Mouse (Mus musculus) CD4-positive, CD25-positive, alpha-beta regulatory T cell, adult 4 months (primary cell): ENCODE measurements around the gene Ivd. TPM values are rescaled to one million over a fixed set of nuclear protein-coding genes. Genes with fewer than 3 reads are reported as not detected.

Experiments
- ATAC-seq: one replicate; pipeline ENCODE4 v1.8.0; 2017
- polyA plus RNA-seq, 2 experiments: library from polyadenylated mRNA; unstranded; fragments of 100-300 nt; shearing (Covaris generic); gene quantifications; one replicate each; pipeline ENCODE4 v1.2.1; 2017

Gene Ivd
- polyA plus RNA-seq, 2 experiments from 2014 or later, result 45.7 to 58.8 TPM

- ATAC-seq, result no peak
Measured at GRCm38 (mm10) chr2:118910605-118911278, 49.0 kb downstream of the Ivd start.

GRCm38 (mm10) chr2:118912706-118913105, 51.0 kb downstream of the Ivd start:
- ATAC-seq, result no peak

GRCm38 (mm10) chr2:118913551-118914276, 52.0 kb downstream of the Ivd start:
- no peak for ATAC-seq

GRCm38 (mm10) chr2:118914685-118915084, 52.9 kb downstream of the Ivd start:
- no peak for ATAC-seq

- no peak for ATAC-seq
Measured at GRCm38 (mm10) chr2:118916436-118916835, 54.7 kb downstream of the Ivd start.

- ATAC-seq, result no peak
Measured at GRCm38 (mm10) chr2:118918543-118918942, 56.8 kb downstream of the Ivd start.

- no peak for ATAC-seq
Measured at GRCm38 (mm10) chr2:118920428-118920827, 58.7 kb downstream of the Ivd start.

- ATAC-seq, result peak; percentile 18
Measured at GRCm38 (mm10) chr2:118925952-118926351, 64.2 kb downstream of the Ivd start.

GRCm38 (mm10) chr2:118926361-118926997, 64.7 kb downstream of the Ivd start, which contains the start of gene Chst14:
TSS of gene Chst14 (plus strand) at chr2:118926496.
- ATAC-seq, result peak; percentile 84

- ATAC-seq, result no peak
Measured at GRCm38 (mm10) chr2:118926998-118927739, 65.4 kb downstream of the Ivd start.

Other genes starting within 250 kb of the Ivd start
- gene Pak6, start 198.7 kb upstream of the Ivd start, polyA plus RNA-seq, result 1 to 10 TPM in 1 of 2 experiments, under 1 TPM in 1; 0.13 to 1.3 TPM
- not detected for gene Ankrd63, start 158.0 kb upstream of the Ivd start, polyA plus RNA-seq
- gene Plcb2, start 133.5 kb upstream of the Ivd start, polyA plus RNA-seq, result 10 to 100 TPM; 15.7 to 20.8 TPM
- gene Inafm2, start 116.2 kb upstream of the Ivd start, polyA plus RNA-seq, result 10 to 100 TPM; 18.6 to 20.6 TPM
- gene Ccdc9b, start 99.3 kb upstream of the Ivd start, polyA plus RNA-seq, result not detected
- gene Phgr1, start 89.2 kb upstream of the Ivd start, polyA plus RNA-seq, result not detected
- not detected for gene Disp2, start 82.2 kb upstream of the Ivd start, polyA plus RNA-seq
- gene Knstrn, start 48.0 kb upstream of the Ivd start, polyA plus RNA-seq, result 10 to 100 TPM; 12.8 to 15.2 TPM
- gene Bahd1, start 38.4 kb downstream of the Ivd start, polyA plus RNA-seq, result 1 to 10 TPM; 2.5 to 3.8 TPM
- gene Chst14, start 64.5 kb downstream of the Ivd start, polyA plus RNA-seq, result 1 to 10 TPM in 1 of 2 experiments, under 1 TPM in 1; 0.96 to 1.5 TPM
- 10 to 100 TPM; 24.2 to 30.7 TPM for gene Ccdc32, start 167.4 kb downstream of the Ivd start, polyA plus RNA-seq
- 1 to 10 TPM; 1.3 to 2.3 TPM for gene Rpusd2, start 172.8 kb downstream of the Ivd start, polyA plus RNA-seq
- 10 to 100 TPM in 1 of 2 experiments, 1 to 10 TPM in 1; 3.5 to 13.5 TPM for gene Knl1, start 185.2 kb downstream of the Ivd start, polyA plus RNA-seq